Mouse (Mus musculus): ENCODE measurements around the gene Atad5.
"Not testable (repeated sequence)": the region's sequence is repeated elsewhere in the genome, so short reads cannot be mapped to it uniquely, and the experiment has no call there.

Atad5 gene

DNA sequence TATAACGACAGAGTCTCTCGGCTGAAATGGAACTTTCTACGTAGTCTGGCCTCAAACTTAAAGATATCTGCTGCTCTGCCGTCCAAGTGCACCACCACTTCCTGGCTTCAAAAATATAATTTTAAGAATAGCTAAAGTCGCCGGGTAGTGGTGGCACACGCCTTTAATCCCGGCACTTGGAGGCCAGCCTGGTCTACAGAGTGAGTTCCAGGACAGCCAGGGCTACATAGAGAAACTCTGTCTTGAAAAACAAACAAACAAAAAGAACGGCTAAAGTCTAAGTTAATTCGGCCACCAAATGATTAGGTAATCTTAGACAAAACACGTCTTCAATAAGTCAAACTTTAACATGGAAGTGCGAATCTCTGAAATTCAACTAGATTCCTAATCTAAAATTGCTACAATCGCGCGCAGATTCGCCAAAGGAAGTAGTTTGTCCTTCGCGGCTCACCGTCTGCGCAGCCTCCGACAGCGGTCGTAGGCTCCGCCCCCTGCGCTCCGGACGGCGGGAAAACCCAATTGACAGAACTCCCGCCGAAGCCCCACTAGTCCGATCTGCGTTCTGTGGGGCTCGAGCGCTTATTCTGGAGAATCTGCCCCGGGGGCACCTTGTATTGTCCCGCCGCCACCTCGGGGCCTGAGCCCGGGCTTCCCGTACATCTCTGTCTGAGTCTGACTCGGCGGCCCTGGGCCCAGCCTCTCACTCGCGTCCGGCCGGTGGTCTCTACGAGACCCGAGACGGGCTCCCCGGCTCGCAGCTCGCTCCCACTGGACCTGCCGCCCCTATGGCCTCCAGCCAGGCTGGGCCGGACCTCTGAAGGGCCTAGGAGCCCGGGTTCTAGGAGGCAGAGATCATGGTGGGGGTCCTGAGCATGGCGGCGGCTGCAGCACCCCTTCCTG lies at the start of gene Atad5:
Gene Atad5 (plus strand): TSS at position 484 of the 900 bp plus-strand sequence.
- DNase-seq (ENCODE audit: low spot score), result peak; percentile 88

DNA sequence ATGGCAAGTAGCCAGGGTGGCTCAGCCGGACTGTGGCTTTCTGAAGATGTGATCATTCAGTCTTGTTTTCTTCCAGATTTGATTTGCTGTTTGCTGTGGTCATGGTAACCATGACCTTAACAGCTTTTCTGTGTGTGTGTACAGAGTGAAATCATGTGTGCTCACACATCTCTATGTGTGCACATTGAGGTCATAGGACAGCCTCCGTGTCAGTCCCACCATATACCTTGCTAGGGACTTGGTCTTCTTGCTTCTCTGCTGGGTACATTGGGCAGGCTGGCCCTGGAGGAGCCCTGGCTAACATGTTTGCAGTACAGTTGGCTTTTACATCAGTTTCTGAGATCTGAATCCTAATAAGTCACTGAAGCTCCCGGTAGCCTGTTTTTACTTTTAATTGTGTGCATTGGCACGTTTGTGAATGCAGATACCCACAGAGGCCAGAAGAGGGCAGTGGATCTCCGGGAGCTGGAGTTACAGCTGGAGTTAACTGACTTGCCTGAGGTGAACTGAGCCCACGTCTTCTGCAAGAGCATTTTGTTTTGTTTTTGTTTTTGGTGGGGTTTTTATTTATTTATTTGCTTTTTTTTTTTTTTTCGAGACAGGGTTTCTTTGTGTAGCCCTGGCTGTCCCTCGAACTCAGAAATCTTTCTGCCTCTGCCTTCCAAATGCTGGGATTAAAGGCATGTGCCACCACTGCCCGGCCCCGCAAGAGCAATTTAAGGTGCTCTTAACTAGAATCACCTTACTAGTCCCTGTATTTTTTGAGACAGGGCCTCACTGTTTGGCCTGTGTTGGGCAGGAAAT lies 46.4 kb upstream of the Atad5 start:
- peak; percentile 29 for DNase-seq (ENCODE audit: low spot score)

DNA sequence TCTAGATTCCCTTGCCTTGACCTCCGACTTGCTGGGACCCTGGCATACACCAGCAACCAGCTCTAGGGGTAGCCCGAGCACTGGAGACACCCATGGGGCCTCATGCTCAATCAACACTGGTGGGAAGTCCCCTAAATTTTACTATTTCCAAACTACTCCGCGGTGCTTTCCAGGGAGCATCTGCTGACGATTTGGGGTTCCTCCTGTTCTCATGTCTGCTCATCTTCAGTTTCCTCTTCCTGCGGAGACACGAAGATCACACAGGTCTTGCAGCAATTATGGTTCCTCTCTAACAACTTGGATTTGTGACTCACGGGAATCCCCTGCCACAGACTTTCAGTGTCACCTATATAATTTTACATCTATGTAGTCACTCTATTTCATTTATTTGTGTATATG lies 45.8 kb upstream of the Atad5 start:
- DNase-seq (ENCODE audit: low spot score), result no peak

DNA sequence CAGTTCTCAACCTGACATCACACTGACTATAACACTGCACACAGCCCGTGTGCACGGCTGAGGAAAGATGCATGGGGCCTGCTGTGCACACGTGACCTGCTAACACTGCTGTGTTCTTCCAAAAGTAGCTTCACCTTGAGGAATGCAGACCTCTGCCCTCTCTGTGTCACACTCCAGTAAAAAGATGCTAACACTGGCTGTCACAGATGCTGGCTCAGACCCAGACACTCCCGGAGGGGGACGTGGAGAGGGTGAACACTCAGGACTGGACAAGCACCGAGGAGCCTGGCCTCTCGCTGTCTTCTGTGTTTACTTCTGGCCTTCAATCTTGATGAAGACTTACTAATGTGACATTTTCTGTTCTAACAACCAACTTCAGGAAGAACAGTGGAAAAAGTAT lies 42.3 kb upstream of the Atad5 start:
- DNase-seq (ENCODE audit: low spot score), result no peak

DNA sequence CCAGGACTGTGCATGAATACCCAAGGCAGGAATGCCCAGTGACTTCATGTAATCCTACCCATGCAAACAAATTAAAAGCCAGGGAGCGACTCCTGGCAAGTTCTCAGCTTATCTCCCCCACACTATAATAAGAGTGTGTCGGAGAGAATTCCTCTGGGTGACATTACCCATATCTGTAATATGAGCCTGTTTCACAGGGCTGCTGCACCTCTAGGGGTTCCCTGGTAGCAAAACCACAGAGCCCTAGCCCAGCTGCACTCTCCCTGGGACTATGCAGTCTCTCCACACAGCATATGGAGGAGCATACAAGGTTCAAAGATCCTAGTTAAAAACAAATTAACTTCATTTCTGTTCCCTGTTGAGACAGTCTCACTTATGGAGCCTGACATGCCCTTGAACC lies 39.1 kb upstream of the Atad5 start:
- no peak for DNase-seq (ENCODE audit: low spot score)

DNA sequence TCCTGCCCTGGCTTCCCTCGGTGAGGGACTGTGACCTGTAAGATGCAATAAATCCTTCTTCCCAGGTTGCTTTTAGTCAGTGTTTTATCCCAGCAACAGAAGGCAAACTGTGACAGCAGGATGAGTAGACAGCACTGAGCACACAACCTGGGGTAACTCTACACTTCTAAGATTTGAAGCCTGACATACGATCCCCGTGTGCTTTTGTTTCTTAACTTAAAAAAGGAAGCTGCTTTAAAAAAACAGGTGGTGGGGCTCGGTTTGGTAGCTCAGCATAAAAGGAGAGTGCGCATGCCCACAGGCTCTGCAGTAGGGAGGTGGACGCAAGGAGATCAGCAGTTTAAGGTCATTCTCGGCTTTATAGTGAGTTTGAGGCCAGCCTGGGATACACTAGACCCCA lies 36.7 kb upstream of the Atad5 start:
- DNase-seq (ENCODE audit: low spot score), result no peak

DNA sequence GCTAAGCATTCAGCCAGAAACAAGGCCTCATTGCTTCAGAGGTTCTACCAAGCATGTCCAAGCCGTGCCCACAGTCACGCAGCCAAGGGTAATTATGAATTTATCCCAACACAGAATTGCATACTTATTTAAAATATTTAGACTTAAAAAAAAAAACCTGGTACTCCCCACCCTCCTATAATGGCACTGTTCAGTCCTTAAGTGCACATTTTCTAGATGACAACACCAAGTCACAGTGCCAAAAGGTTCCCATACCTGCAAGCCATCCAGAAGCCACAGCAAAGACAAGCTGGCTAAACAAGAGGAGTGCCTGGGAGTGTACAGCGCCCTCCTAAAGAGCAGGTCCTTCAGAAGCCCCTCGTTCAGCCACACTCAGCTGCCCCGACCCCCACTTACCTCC lies 36.0 kb upstream of the Atad5 start:
- no peak for DNase-seq (ENCODE audit: low spot score)

DNA sequence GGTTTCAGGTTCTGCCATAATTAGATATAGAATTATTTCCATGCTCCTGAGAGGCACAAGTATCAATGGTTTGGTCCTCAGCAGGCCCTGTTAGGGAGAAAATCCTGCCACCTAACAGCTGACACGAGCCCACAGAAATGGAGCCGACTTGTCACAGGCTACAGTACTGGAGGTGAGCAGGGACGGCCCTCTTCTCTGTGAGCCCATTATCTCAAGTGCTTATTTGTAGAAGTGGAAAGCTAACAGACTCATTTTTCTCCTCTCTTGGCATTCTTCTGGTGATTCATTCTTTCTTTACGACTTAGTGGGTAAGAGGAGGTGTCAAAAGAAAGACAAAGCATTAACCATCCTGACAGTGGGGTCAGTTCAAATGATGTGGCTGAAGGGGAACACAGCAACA lies 34.5 kb upstream of the Atad5 start:
- no peak for DNase-seq (ENCODE audit: low spot score)

DNA sequence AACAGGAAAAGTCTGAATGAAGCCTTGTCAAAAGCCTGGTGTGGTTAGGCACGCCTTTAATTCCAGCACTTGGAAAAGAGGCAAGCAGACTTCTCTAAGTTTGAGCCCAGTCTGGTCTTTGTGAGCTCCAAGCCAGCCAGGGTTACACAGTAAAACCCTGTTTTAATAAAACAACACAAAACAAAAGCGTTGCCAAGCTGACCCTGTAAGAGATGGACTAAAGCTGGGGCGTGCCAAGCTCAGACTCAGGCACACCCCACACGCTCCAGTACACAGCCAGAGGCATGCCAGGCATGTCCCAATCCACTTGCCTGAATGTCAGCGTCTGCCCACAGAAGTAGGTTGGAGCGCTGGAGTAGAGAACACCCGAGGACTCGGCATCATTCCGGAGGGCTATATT lies 33.1 kb upstream of the Atad5 start:
- DNase-seq (ENCODE audit: low spot score), result no peak

DNA sequence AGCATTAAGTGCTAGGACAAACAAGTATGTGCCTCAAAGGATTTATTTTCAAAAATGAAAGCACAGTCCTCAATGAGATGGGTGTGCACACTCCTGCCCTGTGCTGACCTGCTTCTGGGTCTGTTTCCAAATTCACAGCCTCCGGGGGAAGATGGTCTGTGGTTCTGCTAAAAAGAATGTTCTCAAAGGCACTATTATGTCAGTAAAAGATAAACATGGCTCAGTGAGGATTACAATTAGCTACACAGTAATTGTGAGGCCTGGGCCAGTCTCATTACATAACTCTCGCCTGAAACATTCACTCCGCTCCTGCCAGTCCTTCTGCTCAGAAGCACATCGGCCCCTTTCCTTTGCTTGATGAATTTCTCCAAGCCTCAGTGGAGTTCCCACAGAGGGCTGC lies 27.0 kb upstream of the Atad5 start:
- DNase-seq (ENCODE audit: low spot score), result no peak

DNA sequence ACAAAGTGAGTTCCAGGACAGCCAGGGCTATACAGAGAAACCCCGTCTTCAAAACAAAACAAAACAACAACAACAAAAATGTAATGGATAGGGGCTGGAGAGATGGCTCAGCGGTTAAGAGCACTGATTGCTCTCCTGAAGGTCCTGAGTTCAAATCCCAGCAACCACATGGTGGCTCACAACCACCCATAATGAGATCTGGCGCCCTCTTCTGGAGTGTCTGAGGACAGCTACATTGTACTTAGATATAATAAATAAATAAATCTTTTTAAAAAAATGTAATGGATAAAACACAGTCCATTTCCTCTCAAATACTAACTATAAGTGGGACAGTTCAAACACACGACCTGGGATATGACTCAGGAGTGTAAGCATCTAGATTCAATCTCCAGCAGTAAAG lies 22.8 kb upstream of the Atad5 start:
- DNase-seq (ENCODE audit: low spot score), result not testable (repeated sequence)

DNA sequence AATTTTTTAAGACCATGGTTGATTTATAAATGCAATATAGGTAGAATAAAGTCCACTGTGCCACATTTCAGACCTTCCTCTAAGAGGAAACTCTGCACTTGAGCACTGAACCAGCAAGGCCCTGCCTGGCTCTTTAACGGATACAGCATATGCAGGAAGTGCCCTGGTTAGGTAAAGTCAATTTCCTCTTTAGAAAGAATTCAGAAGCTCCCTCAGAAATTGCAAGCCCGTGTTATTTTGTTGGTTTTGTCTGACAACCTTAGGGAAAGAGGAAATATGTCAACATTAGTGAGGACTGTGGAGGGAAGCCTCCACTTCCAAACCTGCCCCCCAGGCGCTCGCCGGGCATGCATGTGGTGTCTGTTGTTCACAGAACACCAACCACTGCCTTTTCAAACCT lies 21.6 kb upstream of the Atad5 start:
- no peak for DNase-seq (ENCODE audit: low spot score)

DNA sequence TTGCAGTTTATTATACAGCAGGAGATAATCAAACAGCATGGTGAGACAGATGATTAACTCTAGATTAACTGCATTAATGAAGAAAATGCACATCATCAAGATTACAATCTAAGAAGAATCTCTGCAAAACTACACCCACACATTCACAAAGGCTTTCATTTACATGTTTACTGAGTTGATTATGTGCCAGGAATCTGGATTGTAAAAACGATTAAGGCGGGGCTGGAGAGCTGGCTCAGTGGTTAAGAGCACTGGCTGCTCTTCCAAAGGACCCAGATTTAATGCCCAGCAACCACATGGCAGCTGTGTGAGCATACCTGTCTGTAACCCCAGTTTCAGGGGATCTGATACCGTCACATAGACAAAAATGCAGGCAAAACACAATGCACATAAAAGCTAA lies 19.4 kb upstream of the Atad5 start:
- no peak for DNase-seq (ENCODE audit: low spot score)

DNA sequence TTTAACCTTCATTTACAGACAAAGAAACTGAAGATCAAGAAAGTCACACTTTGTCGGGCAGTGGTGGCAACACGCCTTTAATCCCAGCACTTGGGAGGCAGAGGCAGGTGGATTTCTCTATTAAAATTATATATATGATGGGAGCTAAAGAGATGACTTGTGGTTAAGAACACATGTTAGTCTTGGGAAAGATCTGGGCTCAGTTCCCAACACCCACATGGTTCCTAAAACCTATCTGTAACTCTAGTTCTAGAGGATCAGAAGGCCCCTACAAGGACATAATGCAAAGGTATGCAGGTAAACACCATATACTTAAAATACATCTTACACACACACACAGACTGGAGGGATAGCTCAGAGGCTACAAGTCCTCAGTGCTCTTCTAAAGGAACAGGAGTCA lies 18.2 kb upstream of the Atad5 start:
- DNase-seq (ENCODE audit: low spot score), result no peak

DNA sequence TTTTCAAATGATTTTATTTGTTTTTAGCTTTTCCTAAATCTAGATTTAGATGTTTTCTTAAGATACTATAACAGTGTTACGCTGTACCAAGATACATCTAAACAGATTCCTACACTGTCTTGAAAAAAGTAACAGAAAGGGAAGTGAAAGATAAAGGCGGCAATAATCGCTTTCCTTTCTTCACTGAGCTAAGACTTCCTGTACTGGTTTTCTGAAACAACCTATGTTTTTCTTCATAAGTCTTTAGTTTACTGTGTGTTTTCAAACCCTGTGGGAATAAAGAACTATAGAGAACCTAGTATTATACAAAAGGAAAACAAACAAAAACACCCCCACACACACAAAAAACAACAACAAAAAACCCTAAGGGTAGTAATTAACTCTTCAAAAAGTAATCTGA lies 16.8 kb upstream of the Atad5 start:
- no peak for DNase-seq (ENCODE audit: low spot score)

DNA sequence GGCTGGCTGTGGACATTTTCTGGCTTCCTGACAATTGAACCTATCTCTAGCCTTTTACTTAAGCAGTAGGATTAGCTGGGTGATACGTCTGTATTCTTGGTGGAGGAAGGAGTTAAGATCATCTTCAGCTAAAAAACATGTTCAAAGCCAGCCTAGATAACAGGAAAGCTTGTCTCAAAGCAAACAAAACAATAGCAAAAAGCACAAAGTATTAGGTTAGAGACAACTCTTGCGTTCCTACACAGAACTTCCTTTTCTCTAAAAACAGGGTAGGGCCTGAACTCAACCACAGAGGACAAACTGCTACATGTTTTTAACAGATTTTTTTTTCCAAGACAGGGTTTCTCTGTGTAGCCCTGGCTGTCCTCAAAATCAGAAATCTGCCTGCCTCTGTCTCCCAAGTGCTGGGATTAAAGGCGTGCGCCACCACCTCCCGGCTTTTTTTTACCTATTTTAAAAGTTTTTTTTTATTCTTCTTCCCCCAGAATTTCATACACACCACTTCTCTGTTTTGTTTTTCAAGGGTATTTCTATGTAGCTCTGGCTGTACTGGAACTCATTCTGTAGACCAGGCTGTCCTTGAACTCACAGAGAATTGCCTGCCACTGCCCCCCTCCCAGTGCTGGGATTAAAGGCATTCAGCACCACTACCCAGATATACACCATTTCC lies 13.5 kb upstream of the Atad5 start:
- DNase-seq (ENCODE audit: low spot score), result no peak

DNA sequence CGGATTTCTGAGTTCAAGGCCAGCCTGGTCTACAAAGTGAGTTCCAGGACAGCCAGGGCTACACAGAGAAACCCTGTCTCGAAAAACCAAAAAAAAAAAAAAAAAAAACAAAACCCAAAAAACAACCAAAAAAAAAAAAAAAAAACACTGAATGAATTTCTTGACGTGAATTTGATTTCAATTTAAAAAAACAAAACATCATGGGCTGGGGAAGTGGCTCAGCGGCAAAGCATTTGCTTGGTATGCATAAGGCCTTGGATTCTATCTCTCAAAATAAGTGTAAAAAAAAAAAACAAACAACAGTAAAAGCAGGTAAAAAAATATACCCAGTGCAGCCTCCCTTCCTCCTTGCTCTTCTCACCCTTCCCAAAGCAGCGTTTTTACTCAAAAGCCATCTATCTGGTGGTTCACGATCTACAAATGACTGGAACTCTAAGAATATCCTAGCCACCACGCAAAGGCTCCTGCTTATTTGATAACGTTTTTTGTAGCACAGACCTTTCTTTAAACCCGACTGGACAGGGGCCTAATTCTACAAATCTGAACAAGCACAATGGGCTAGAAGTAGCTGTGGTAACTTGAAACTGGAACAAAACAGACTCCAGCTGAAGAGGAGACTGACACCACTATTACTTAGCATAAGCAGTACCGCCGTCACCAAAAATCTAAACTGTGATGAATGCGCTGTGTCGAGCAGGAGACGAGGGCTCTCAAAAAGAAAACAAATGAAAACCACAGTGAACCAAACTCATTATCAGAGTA lies 11.2 kb upstream of the Atad5 start:
- DNase-seq (ENCODE audit: low spot score), result no peak

DNA sequence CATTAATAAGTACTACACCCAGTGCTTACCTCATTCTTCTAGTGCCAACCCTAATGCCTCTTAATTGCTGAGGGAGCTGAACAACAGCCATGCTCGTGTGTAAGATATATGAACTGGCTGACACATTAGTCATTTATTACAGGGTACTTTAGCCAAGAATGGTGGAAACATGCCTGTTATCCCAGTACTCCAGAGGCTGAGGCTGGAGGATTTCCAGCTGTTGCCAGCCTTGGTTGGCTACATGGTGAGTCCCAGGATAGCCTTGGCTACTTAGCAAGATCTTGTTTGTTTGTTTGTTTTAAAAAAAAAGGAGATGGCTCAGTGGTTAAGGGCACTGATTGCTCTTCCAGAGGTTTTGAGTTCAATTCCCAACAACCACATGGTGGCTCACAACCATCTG lies 10.4 kb upstream of the Atad5 start:
- DNase-seq (ENCODE audit: low spot score), result no peak

DNA sequence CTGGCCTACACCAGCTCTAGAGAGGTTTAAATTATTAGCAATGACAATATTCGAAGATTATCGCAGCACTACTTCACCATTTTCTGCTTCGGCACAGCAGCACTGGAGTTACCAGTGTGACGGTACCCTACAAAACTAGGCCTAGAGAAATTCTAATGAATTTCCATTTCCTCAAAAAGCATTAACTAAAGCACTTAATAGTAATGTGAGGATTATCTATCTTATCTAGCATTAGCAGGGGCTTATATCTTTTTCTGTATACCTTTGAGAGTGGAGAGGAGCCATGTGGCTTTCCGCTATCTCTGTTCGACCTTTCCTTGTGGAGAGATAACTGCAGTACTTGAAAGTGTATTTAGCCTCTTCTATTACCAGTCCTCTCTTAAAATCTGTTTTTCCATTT lies 9.4 kb upstream of the Atad5 start:
- DNase-seq (ENCODE audit: low spot score), result no peak

DNA sequence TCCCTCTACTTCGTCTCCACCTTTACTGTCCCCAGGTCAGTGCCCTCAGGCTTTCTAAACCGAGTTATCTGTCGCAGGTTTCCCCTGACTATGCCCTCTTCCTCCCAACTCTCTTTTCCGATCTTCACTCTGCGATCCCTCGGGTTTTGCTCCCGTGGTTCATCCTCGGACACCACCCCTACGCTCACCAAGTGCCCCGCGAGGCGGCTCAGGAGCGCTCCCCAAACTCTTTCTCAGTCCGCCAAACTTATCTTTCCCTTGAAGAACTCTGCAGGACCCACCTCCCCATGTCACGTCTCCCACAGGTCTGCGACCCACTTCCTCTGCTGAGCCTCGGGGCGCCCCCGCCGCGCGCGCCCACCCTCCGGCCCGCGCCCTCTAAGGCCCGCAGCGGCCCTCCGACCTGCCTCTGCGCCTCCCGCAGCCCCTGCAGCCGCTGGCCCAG lies 8.8 kb upstream of the Atad5 start:
- DNase-seq (ENCODE audit: low spot score), result no peak

DNA sequence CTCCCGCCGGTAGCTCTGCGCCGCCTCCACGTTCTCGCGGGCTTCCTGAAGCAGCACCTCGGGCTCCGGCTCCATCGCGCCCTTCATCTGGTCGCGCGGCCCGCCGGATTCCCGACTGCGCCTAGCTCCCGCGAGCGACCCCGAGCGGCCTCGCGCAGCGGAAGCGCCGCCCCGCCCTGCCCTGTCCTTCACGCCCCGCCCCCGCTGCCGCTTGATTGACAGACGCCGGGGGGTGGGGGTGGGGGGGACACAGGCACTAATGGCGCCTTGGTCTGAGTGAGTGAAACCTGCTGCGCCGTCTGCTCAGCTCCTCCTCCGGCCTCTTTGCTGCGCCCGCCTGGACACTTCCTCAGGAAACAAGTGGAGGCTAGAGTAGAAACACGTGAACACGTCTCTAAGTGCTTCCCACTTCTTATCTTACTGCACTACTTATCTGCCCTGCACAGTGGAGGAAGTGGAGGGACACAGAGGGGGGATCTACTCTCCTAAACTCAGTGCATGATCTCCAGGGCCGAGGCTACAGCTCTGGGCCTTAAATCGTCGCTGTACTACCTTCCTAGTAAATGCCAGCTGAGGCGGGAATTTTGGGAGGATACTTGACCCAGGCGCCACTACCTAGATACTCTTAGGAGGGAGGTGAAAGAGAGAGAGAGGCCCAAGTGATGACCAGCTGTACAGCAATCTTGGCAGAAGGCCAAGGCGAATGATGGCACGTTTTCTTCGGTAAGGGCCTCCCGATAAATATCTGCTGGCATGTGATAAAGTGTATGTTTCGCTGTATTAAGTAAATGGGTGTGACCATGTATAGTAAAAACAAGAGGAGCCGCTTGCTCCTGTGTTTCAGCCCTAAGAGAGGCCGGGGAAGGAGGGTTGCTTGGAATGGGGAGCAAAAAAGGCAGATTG lies 8.1 kb upstream of the Atad5 start, which contains the start of gene Crlf3:
Gene Crlf3 (minus strand): TSS at position 166 of the 903 bp plus-strand sequence.
- DNase-seq (ENCODE audit: low spot score), result peak; percentile 93
